Mouse (Mus musculus): ENCODE data around the gene Flvcr1. TPM values are rescaled to one million over a fixed set of nuclear protein-coding genes. Genes with fewer than 3 reads are reported as not detected.

The Flvcr1 gene
- polyA plus RNA-seq, 1 experiment from 2014 or later = 9.7 TPM

DNA sequence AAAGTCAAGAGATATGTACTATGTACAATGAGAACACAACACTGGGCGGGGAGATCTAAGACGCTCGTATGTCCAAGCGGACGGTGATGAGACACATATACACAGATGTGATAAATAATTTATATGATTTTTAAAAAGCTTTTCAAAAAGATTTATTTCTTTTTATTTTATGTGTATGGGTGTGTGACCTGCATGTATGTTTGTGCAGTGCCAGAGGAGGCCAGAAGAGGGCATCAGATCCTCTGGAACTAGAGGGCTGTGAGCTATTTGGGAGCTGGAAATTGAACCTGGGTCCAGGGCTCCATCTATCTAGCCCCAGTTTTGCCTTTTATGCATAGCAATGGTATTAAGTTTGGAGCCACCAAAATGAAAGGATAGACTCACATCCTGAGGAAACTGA is 17.3 kb downstream of the Flvcr1 start:
- Histone ChIP-seq H3K9me3 (no peaks in the 10 kb centered on the region), H3K27me3 (no peaks in the 10 kb centered on the region), H3K27ac (replicated peaks) (no peak overlapping the region), H3K4me2 (replicated peaks) (no peak overlapping the region), H3K9ac (replicated peaks) (no peak overlapping the region), H3K4me1 (no peaks in the 10 kb centered on the region), H3K4me3 (no peak overlapping the region), H3K36me3 (peaks cover 64% of the 10 kb centered on the region)
- WGBS = 98% methylated on average over 5 of the region's 5 CpGs
- no peak for ATAC-seq (ENCODE audit: low FRiP score, low read depth)

DNA sequence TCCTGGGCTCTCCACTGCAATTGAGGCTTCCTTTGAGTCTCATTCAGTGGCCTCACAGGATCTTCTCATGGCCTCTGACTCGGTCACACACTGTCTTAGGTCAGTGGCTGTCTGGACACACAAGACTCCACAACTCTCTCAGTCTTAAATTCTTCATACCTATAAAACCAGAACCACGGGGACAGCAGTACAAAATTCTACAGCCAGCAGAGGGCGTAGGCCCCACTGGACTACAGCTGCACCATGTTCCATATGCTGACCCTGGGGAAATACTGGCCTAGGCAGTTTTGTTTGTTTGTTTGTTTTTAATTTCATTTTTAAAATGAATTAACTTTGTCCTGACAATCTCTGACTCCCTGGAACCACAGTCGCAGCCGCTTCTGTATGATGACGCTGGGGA is 23.8 kb downstream of the Flvcr1 start:
- H3K36me3 ChIP-seq = 0 out of 2 replicates have a peak, but pooled peaks cover 11% of the 10 kb centered on the region
- ATAC-seq (ENCODE audit: low FRiP score, low read depth) = no peak

DNA sequence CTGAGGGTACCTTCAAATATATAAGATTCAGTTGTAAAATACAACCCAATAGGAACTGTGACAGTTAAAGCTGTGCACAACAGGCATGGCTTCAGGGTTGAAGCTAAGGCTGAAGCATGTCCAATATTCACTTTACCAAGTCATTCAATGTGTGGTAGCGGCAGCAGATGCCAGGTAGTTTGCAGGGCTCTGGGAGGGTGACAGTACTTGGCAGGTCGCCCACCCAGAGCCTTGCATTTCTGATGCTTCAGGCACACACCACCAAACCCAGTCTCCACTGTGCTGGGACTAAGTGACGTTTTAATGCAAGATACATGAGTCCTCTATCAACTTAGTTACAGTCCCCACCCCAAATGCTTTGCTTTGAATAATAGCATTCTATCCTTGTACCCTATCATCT is 25.3 kb downstream of the Flvcr1 start:
- Histone ChIP-seq H3K9ac (replicated peaks) (no peak overlapping the region), H3K36me3 (0 out of 2 replicates have a peak, but pooled peaks cover 3% of the 10 kb centered on the region), H3K27me3 (no peaks in the 10 kb centered on the region), H3K4me2 (replicated peaks) (no peak overlapping the region), H3K9me3 (0 out of 2 replicates have a peak, but pooled peaks cover 6% of the 10 kb centered on the region), H3K4me1 (no peaks in the 10 kb centered on the region), H3K4me3 (no peak overlapping the region), H3K27ac (replicated peaks) (no peak overlapping the region)
- ATAC-seq (ENCODE audit: low FRiP score, low read depth) = no peak
- WGBS = 83% methylated on average over 3 of the region's 3 CpGs

More for the DNA sequence above, 23.8 kb downstream of the Flvcr1 start:
- 59% methylated on average over 6 of the region's 6 CpGs for WGBS
- Histone ChIP-seq H3K27me3 (no peaks in the 10 kb centered on the region), H3K9me3 (0 out of 2 replicates have a peak, but pooled peaks cover 6% of the 10 kb centered on the region), H3K4me1 (no peaks in the 10 kb centered on the region), H3K4me3 (no peak overlapping the region), H3K27ac (replicated peaks) (no peak overlapping the region), H3K4me2 (replicated peaks) (no peak overlapping the region), H3K9ac (replicated peaks) (no peak overlapping the region)

DNA sequence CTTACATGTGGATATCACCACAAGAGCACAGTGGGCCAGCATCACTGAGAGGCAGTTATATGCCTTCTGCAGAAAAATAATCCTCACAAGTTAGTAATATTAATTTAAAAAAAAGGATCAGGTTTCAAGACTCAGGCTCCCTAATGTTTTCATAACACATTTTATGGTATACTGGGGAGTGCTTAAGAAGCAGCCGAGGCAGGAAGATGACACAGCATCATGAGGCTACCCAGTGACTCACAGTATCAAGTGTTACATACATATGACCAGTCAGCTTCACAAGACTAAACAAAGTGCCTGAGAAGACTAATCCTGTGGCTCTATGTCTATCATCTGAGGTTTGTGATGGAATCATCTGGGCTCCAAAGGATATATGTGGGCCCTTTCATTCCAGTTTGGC is 27.9 kb downstream of the Flvcr1 start:
- Histone ChIP-seq H3K4me3 (no peak overlapping the region), H3K4me1 (no peaks in the 10 kb centered on the region), H3K27me3 (no peaks in the 10 kb centered on the region), H3K9ac (replicated peaks) (no peak overlapping the region), H3K9me3 (0 out of 2 replicates have a peak, but pooled peaks cover 6% of the 10 kb centered on the region), H3K4me2 (replicated peaks) (no peak overlapping the region), H3K27ac (replicated peaks) (no peak overlapping the region), H3K36me3 (no peaks in the 10 kb centered on the region)
- 84% methylated on average over 1 of the region's 1 CpGs for WGBS
- ATAC-seq (ENCODE audit: low FRiP score, low read depth) = no peak

DNA sequence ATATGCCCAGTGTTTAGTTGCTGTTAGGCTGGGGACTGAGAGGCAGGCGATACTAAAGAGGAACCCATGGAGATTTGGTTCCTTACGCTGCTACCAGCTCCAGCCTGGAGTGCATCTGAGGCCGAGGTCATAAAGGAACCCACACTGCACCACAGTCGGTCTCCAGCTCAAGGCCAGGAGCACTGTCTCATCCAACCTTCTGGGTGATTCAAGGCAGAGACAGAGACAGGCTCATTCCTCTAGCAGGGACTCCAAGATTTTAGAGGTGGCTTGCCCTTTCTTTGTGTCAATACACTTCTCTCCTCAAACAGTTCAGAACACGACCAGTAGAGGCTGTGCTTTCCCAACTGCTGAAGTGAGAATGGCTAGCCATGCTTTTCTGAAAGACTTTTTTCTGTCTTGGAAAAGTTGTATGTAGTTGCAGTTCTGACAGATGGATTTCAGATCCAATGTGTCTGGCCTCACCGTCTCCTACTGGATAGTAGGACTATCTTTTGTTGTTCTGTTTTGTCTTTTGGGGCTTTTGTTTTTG is 29.5 kb downstream of the Flvcr1 start:
- no peak overlapping the region for H3K4me3 ChIP-seq
- H3K4me2 ChIP-seq (replicated peaks) = no peak overlapping the region
- no peaks in the 10 kb centered on the region for H3K4me1 ChIP-seq
- H3K27me3 ChIP-seq = no peaks in the 10 kb centered on the region
- H3K27ac ChIP-seq (replicated peaks) = no peak overlapping the region
- no peak for ATAC-seq (ENCODE audit: low FRiP score, low read depth)
- 0 out of 2 replicates have a peak, but pooled peaks cover 6% of the 10 kb centered on the region for H3K9me3 ChIP-seq
- 72% methylated on average over 6 of the region's 6 CpGs for WGBS
- H3K36me3 ChIP-seq = no peaks in the 10 kb centered on the region
- H3K9ac ChIP-seq (replicated peaks) = no peak overlapping the region

DNA sequence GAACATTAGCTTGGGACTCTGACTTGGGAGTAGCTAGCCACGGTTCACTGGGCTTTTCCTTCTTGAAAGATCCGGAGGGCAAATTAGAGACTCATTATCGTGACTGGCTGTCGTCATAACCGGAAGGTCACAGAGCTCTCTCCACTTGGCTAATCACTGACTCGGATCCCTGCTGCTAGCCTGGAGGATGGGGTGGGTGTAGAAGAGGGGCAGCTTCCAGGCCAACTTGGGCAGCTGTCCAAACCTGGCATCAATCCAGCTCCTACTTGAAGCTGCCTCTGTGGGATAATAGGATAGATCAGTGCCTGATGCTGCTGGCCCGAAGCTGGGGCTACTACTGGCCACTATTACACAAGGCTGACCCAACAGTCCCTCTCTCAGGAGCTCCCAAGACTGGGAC is 30.4 kb downstream of the Flvcr1 start:
- WGBS = 75% methylated on average over 7 of the region's 7 CpGs
- ATAC-seq (ENCODE audit: low FRiP score, low read depth) = no peak
- Histone ChIP-seq H3K9ac (replicated peaks) (no peak overlapping the region), H3K27me3 (no peaks in the 10 kb centered on the region), H3K9me3 (0 out of 2 replicates have a peak, but pooled peaks cover 6% of the 10 kb centered on the region), H3K4me2 (replicated peaks) (no peak overlapping the region), H3K4me1 (no peaks in the 10 kb centered on the region), H3K4me3 (no peak overlapping the region), H3K36me3 (no peaks in the 10 kb centered on the region), H3K27ac (replicated peaks) (no peak overlapping the region)

DNA sequence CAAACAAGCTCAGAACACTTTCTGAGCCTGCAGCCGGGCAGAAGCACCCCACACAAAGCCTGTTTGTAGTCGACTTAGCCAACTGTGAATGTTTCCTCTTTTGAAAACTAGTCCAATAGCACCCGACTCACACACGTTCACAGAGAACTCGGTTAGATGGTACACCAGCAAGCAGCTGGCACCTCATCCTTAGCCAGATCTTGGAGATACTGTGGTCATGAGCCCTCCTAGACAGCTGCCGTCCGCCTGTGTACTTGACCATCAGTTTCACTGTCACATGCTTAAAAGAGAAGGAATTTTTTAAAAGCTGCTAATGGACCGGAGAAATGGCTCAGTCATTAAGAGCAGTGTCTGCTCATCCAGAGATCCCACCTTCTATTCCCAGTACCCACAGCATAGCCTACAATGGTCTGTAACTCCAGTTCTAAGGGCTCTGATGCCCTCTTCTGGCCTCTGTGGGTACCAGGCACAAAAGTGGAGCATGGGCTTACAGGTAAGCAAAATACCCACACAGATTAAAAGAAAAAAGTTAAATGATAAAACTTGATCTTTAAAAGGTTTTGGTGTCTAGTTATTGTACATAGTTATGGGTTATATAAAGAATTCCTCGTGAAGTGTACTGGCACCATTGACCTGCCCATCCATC is 36.4 kb downstream of the Flvcr1 start:
- no peak for ATAC-seq (ENCODE audit: low FRiP score, low read depth)
- Histone ChIP-seq H3K36me3 (no peaks in the 10 kb centered on the region), H3K4me1 (no peaks in the 10 kb centered on the region), H3K27ac (replicated peaks) (no peak overlapping the region), H3K9ac (replicated peaks) (no peak overlapping the region), H3K4me3 (no peak overlapping the region), H3K9me3 (no peaks in the 10 kb centered on the region), H3K27me3 (no peaks in the 10 kb centered on the region), H3K4me2 (replicated peaks) (no peak overlapping the region)
- 83% methylated on average over 9 of the region's 9 CpGs for WGBS

DNA sequence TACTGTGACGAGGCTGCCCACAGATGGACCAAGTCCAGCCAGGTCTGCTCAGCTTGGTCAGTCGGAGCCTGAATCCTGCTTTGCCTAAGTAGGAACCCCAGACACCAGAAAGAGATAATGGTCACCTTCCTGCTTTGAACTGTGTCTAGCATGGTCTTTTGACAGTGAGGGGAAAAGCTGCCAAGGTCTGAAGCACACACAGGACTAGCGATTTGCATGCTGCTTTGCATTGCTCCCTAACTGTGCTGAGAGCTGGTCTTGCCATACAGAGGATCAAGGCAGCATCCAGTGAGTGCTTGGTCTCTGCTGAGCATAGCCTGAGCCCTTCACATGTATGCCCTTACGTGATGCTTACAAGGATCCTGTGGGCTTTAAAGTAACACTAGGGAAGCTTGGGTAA is 44.5 kb downstream of the Flvcr1 start:
- Histone ChIP-seq H3K9ac (replicated peaks) (no peak overlapping the region), H3K36me3 (no peaks in the 10 kb centered on the region), H3K27me3 (no peaks in the 10 kb centered on the region), H3K4me1 (peaks cover 21% of the 10 kb centered on the region), H3K4me3 (no peak overlapping the region), H3K9me3 (no peaks in the 10 kb centered on the region), H3K27ac (replicated peaks) (no peak overlapping the region), H3K4me2 (replicated peaks) (no peak overlapping the region)
- ATAC-seq (ENCODE audit: low FRiP score, low read depth) = no peak
- WGBS = 87% methylated on average over 4 of the region's 4 CpGs

DNA sequence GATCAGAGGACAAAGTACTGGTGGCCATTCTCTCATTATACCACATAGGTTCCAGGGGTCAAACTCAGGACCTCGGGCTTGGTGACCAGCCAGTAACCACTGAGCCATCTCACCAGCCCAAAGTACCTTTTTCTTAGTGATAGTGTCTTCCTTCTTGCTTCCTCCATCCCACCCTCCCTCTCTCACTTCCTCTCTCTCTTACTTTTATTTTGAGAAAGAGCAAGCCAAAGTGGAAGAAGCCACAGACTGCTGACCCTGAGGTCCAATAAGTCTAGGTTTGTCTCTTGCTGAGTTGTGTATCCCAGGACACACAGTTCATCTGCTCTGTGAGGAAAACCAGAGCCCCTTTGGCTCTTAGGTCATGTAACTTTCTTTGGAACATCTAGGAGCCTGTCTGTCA is 45.5 kb downstream of the Flvcr1 start:
- H3K27ac ChIP-seq (replicated peaks) = no peak overlapping the region
- ATAC-seq (ENCODE audit: low FRiP score, low read depth) = no peak
- H3K4me1 ChIP-seq = peaks cover 26% of the 10 kb centered on the region
- H3K4me2 ChIP-seq (replicated peaks) = no peak overlapping the region
- no peak overlapping the region for H3K4me3 ChIP-seq
- WGBS = 90% methylated on average over 1 of the region's 1 CpGs
- H3K36me3 ChIP-seq = no peaks in the 10 kb centered on the region
- H3K9ac ChIP-seq (replicated peaks) = no peak overlapping the region
- H3K9me3 ChIP-seq = no peaks in the 10 kb centered on the region
- H3K27me3 ChIP-seq = no peaks in the 10 kb centered on the region

DNA sequence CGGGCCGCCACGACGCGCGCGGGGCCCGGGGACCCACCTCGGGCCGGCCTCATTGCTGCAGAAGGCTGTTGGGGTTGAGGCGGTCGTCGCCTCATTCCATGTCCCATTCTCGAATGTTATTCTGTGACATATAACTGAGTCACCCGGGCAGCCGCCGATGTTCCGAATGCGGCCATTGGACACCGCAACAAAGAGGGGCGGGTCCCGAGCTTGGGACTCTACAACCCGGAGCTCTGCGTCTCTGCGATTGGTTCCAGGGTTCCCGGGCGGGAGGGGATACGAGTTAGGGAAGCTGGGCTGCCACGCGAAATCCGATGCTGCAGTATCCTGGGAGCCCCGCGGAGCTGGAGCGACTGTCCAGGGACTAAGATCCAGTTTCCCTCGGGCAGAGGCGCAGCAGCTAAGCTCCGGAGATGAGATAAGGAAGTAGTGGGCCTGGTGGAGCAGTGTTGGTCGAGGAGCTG is 46.8 kb downstream of the Flvcr1 start, which contains the start of gene Vash2:
Gene Vash2, minus strand, starts transcription at position 197 of the 464 bp plus-strand sequence.
- no peaks in the 10 kb centered on the region for H3K27me3 ChIP-seq
- H3K4me1 ChIP-seq = peaks cover 26% of the 10 kb centered on the region
- no peaks in the 10 kb centered on the region for H3K9me3 ChIP-seq
- H3K4me3 ChIP-seq = peak within 1 kb of the TSS; percentile 67
- peak within 1 kb of the TSS; percentile 92 for H3K9ac ChIP-seq (replicated peaks)
- peaks cover 8% of the 10 kb centered on the region for H3K36me3 ChIP-seq
- H3K27ac ChIP-seq (replicated peaks) = peak within 1 kb of the TSS; percentile 86
- peak; percentile 99 for ATAC-seq (ENCODE audit: low FRiP score, low read depth)
- WGBS = 1% methylated on average over 35 of the region's 38 CpGs
- H3K4me2 ChIP-seq (replicated peaks) = peak within 1 kb of the TSS; percentile 98

DNA sequence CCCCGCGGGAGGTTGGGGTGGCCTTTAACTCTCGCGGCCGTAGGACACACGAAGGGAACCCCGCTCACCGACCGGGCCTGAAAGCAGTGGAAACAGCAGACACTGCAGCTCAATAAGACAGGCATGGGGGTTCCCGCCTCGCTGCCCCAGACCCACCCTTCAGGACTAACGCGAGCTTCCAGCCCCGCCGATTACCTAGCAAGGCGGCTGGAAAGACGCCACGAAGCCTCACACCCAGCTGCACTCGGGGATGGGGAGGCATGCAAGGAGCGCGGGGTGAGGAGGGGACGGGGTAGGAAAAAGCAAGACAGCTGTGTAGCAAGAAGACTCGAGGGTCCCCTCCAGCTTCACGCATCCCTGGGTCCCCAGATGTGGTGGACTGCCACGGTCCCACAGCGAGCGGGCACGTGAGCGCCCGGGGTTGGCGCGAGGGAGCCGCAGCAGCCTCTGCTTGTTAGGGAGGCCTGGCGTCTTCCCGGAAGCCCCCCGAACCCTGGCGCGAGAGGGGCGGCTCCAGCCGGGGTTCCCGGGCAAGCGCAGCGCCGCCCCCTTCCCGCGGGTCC is 47.4 kb downstream of the Flvcr1 start:
- ATAC-seq (ENCODE audit: low FRiP score, low read depth) = peak; percentile 70
- H3K9ac ChIP-seq (replicated peaks) = peak overlapping the region; percentile 92
- under 1% methylated on average over 44 of the region's 46 CpGs for WGBS

DNA sequence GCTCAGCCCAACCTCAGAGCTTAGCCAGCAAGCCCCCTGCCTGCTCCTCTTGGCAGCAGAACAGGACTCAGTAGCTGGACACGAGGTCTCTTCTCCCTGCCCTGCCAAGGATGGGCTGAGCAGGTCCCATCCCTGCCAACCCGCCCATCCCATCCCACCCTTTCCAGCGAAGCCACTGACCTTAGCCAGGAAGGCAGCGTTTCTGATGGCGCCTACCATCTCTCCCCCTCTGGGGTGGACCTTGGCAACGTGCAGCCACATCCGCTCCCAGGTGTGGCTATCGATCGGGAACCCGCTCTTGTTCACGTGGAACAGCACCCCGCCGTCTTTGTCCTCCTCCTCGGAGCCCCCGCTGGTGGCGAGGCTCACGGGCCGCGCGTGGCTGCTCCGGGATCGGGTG is 48.0 kb downstream of the Flvcr1 start:
- Histone ChIP-seq H3K9ac (replicated peaks) (peak overlapping the region; percentile 92), H3K4me1 (peaks cover 26% of the 10 kb centered on the region), H3K27ac (replicated peaks) (peak overlapping the region; percentile 86), H3K36me3 (peaks cover 19% of the 10 kb centered on the region), H3K9me3 (no peaks in the 10 kb centered on the region), H3K4me2 (replicated peaks) (peak overlapping the region; percentile 98), H3K27me3 (no peaks in the 10 kb centered on the region), H3K4me3 (peak overlapping the region; percentile 67)
- 0 out of 2 replicates have a peak, but pooled peaks have one; percentile 1 for ATAC-seq (ENCODE audit: low FRiP score, low read depth)
- under 1% methylated on average over 22 of the region's 22 CpGs for WGBS

More for the DNA sequence above, 47.4 kb downstream of the Flvcr1 start:
- Histone ChIP-seq H3K4me1 (peaks cover 26% of the 10 kb centered on the region), H3K9me3 (no peaks in the 10 kb centered on the region), H3K4me2 (replicated peaks) (peak overlapping the region; percentile 98), H3K27ac (replicated peaks) (peak overlapping the region; percentile 86), H3K27me3 (no peaks in the 10 kb centered on the region), H3K4me3 (peak overlapping the region; percentile 67), H3K36me3 (peaks cover 13% of the 10 kb centered on the region)

Measured in midbrain, embryonic 12.5 days (tissue).